Mouse (Mus musculus): ENCODE results near the gene Gm20605. TPM values are rescaled to one million over a fixed set of nuclear protein-coding genes. Genes with fewer than 3 reads are reported as not detected.

Gene Gm20605
- total and polyA plus RNA-seq, 3 experiments, result 1.1 to 9.0 (median 1.1) TPM

GRCm38 (mm10) chr5:137641054-137641453 is 12.1 kb downstream of the Gm20605 start, which contains the start of gene Sap25:
Gene Sap25 (plus strand): TSS chr5:137641334.
- in situ Hi-C loops (cut with MboI; ENCODE audit: low pct_ligation_motif_present, low pct_unique_long_range_greater_than_20kb, low sequenced_read_pairs), result no loop called here
- Histone ChIP-seq H3K27ac (ENCODE audit: insufficient read depth, low read depth) (no peak within 1 kb of the TSS), H3K79me2 (replicated peaks; ENCODE audit: control insufficient read depth, extremely low read depth, insufficient read depth, poor library complexity, severe bottlenecking) (no peaks in the 10 kb centered on the region), H3K4me2 (ENCODE audit: insufficient read depth, low read depth, poor library complexity, severe bottlenecking) (no peak within 1 kb of the TSS), H3K4me3 (replicated peaks in 1 of 3; ENCODE audit: low read depth in 2 of 3, low read length in 2 of 3, poor library complexity in 1 of 3) (no peak within 1 kb of the TSS), H3K9me3 (replicated peaks; ENCODE audit: low read length) (no peaks in the 10 kb centered on the region), H3K9ac (ENCODE audit: insufficient read depth, low read depth) (no peak within 1 kb of the TSS), H3K4me1 (ENCODE audit: control insufficient read depth in 1 of 2, insufficient read depth in 2 of 2) (peaks cover 3 to 25% of the 10 kb centered on the region in 2 experiments; a peak in 3 of 4 replicates), H3K36me3 (replicated peaks in 1 of 2; ENCODE audit: control insufficient read depth in 1 of 2, insufficient read depth in 1 of 2, low read length in 1 of 2) (peaks cover 66 to 79% of the 10 kb centered on the region in 2 experiments), H3K27me3 (replicated peaks) (no peaks in the 10 kb centered on the region)
- no peak for DNase-seq (ENCODE audit: extremely low read depth)
- no peak; the same call in 1 of the 2 replicates for TF ChIP-seq RAD21 (IDR thresholded peaks at IDR 0.05; ENCODE audit: low read depth, low read length)
- no peak for TF ChIP-seq ELF1 (IDR thresholded peaks at IDR 0.05; ENCODE audit: low read depth, low read length)
- TF ChIP-seq USF1 (IDR thresholded peaks at IDR 0.05; ENCODE audit: low read depth, low read length), result no peak
- no peak for TF ChIP-seq SIN3A (IDR thresholded peaks at IDR 0.05; ENCODE audit: low read length)
- no peak for TF ChIP-seq ZKSCAN1 (IDR thresholded peaks at IDR 0.05; ENCODE audit: borderline replicate concordance, low read depth, low read length)
- no peak for TF ChIP-seq USF2 (conservative IDR thresholded peaks at IDR 0.05; ENCODE audit: low read depth, low read length)
- TF ChIP-seq EP300 (IDR thresholded peaks at IDR 0.05; ENCODE audit: low read length), result no peak
- no peak for TF ChIP-seq MYC (IDR thresholded peaks at IDR 0.05; ENCODE audit: low read depth, low read length)
- TF ChIP-seq GABPA (IDR thresholded peaks at IDR 0.05; ENCODE audit: insufficient replicate concordance, low read depth, low read length), result no peak
- no peak for TF ChIP-seq NELFE (IDR thresholded peaks at IDR 0.05; ENCODE audit: low read depth, low read length)
- TF ChIP-seq SMC3 (IDR thresholded peaks at IDR 0.05; ENCODE audit: low read depth, low read length), result peak; percentile 39
- peak in 1 of 2 experiments; percentile 47; a peak in 2 of 4 replicates for TF ChIP-seq CTCF (conservative IDR thresholded peaks at IDR 0.05 in 1 of 2, IDR thresholded peaks at IDR 0.05 in 1 of 2; ENCODE audit: low read depth in 2 of 2, low read length in 2 of 2)
- no peak for TF ChIP-seq MAX (IDR thresholded peaks at IDR 0.05; ENCODE audit: low read length)
- TF ChIP-seq JUND (conservative IDR thresholded peaks at IDR 0.05; ENCODE audit: low read depth, low read length), result no peak
- TF ChIP-seq PAX5 (IDR thresholded peaks at IDR 0.05; ENCODE audit: low read length), result no peak
- dilution Hi-C loops (cut with MboI; ENCODE audit: extremely low pct_ligation_motif_present, extremely low pct_unique_long_range_greater_than_20kb, low sequenced_read_pairs), result no loop called here

GRCm38 (mm10) chr5:137642886-137643285 is 13.9 kb downstream of the Gm20605 start:
- no peak overlapping the region for H3K9ac ChIP-seq (ENCODE audit: insufficient read depth, low read depth)
- TF ChIP-seq TCF12 (IDR thresholded peaks at IDR 0.05; ENCODE audit: low read depth, low read length) (no peak), MAX (IDR thresholded peaks at IDR 0.05; ENCODE audit: low read length) (no peak), ZC3H11A (IDR thresholded peaks at IDR 0.05; ENCODE audit: low read depth, low read length) (no peak), ZKSCAN1 (IDR thresholded peaks at IDR 0.05; ENCODE audit: borderline replicate concordance, low read depth, low read length) (no peak), RCOR1 (conservative IDR thresholded peaks at IDR 0.05; ENCODE audit: low read depth, low read length) (no peak), ZMIZ1 (IDR thresholded peaks at IDR 0.05; ENCODE audit: low read depth, low read length) (no peak)
- H3K36me3 ChIP-seq (replicated peaks in 1 of 2; ENCODE audit: control insufficient read depth in 1 of 2, insufficient read depth in 1 of 2, low read length in 1 of 2), result peaks cover 48 to 60% of the 10 kb centered on the region in 2 experiments
- H3K9me3 ChIP-seq (replicated peaks; ENCODE audit: low read length), result no peaks in the 10 kb centered on the region
- no peak overlapping the region for H3K27ac ChIP-seq (ENCODE audit: insufficient read depth, low read depth)
- in situ Hi-C loops (cut with MboI; ENCODE audit: low pct_ligation_motif_present, low pct_unique_long_range_greater_than_20kb, low sequenced_read_pairs), result no loop called here
- H3K4me3 ChIP-seq (replicated peaks in 1 of 3; ENCODE audit: low read depth in 2 of 3, low read length in 2 of 3, poor library complexity in 1 of 3), result no peak overlapping the region
- H3K4me2 ChIP-seq (ENCODE audit: insufficient read depth, low read depth, poor library complexity, severe bottlenecking), result no peak overlapping the region
- H3K4me1 ChIP-seq (ENCODE audit: control insufficient read depth in 1 of 2, insufficient read depth in 2 of 2), result peaks cover 3 to 26% of the 10 kb centered on the region in 2 experiments; a peak in 3 of 4 replicates
- DNase-seq (ENCODE audit: extremely low read depth), result no peak
- dilution Hi-C loops (cut with MboI; ENCODE audit: extremely low pct_ligation_motif_present, extremely low pct_unique_long_range_greater_than_20kb, low sequenced_read_pairs), result no loop called here
- H3K27me3 ChIP-seq (replicated peaks), result no peaks in the 10 kb centered on the region
- no peaks in the 10 kb centered on the region for H3K79me2 ChIP-seq (replicated peaks; ENCODE audit: control insufficient read depth, extremely low read depth, insufficient read depth, poor library complexity, severe bottlenecking)

All from CH12.LX (cell line).